Mouse (Mus musculus) C2C12 (cell line): ENCODE results near the gene Rerg.

Source experiments
- CEBPB ChIP-seq: IDR thresholded peaks from one replicate; pipeline ENCODE4 v1.6.1; 2011; ENCODE audit warnings: low read depth, mild to moderate bottlenecking, control low read depth, moderate library complexity
- CTCF ChIP-seq: IDR thresholded peaks from one replicate; pipeline ENCODE4 v1.5.1; 2011; ENCODE audit not compliant: control insufficient read depth, insufficient read depth, insufficient read length
- MAX ChIP-seq: IDR thresholded peaks from one replicate; pipeline ENCODE4 v1.6.1; 2011; ENCODE audit warnings: mild to moderate bottlenecking, control low read depth

- peak; percentile 56 for TF ChIP-seq CTCF
- no peak for TF ChIP-seq MAX
- no peak for TF ChIP-seq CEBPB
Observed at GRCm38 (mm10) chr6:137053464-137053863, 116.8 kb downstream of the Rerg start.
